Mouse (Mus musculus): ENCODE results near the gene Cdv3. TPM values are rescaled to one million over a fixed set of nuclear protein-coding genes. Genes with fewer than 3 reads are reported as not detected.

Gene Cdv3
- total RNA-seq, 2 experiments from 2014 or later = 85.8 to 93.4 TPM

DNA sequence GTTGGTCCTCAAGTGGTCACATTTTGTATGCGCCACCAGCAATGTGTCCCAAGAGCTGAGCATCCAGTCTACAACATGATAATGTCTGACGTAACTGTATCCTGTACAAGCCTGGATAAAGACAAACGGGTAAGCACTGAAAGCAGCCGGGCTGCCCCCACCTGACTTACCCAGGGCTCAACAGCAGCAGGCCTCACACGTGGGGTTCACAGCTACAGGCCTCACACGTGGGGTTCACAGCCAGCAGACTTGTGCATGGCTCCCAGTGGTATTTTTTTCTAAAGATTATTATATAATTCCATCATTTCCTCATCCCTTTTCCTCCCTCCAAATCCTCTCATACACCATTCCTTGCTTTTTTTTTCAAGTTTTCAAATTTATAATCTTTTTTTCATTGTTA, 55.8 kb downstream of the Cdv3 start:
- no peak for DNase-seq (ENCODE audit: low spot score in 2 of 2)
- intact Hi-C loops (cut with DNase I) = loop anchor here (10.0 kb wide), 1 partner anchor 675 kb away; no protein-coding TSS in a partner anchor

DNA sequence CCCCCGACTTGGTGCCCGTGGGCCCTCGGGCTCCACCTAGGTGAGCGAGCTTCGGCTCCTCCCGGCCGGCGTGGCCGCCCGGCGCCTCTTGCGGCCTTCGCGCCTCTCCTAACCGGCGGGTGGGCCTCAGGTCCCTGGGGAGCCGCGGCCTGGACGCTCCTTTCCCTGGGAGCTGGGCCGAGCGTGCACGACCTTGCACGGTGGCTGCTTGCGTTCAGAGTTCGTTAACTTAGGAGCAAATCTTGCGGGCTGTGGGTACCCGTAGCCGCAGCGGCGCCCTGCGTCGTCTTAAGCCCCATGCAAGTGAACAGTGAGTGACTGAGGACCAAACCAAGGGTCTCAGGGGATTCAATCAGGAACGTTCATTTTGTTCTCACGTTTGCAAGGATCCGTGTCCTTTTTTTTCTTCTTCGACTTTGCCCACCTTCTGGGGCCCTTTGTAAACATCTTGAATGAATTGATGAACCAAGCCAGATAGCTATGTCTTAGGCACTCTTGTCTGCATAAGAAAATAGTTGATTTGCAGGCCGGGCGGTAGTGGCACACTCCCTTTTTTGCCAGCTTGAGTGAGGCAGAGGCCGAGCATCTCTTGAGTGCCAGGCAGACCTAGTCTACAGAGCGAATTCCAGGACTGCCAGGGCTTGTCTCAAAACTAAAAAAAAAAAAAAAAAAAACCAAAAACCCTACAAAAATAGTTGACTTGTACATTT, 60.2 kb downstream of the Cdv3 start:
- DNase-seq (ENCODE audit: low spot score in 2 of 2) = peak; percentile 14 to 28

DNA sequence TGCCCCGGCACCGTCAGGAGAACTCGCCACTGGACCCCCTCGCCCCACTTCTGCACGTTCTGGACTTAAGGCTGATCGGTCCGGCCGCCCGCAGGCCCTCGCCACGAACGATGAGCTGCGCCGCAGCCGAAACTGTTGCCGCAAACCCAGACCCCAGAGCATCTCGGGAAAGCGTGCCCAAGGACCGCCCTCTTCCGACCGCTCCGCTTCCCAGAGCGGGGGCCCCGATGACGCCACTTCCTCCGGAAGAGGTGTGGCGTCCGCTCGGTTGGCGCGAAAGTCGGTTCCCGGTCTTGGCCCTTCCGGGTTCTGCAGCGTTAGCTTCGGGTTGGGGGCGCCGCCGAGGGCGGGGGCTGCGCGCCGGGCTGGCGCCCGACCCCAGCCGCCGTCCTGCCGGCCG, 60.7 kb downstream of the Cdv3 start, which contains the start of the genes 1300017J02Rik and Topbp1:
TSS of gene 1300017J02Rik (minus strand) at position 156 of the 400 bp plus-strand sequence.
TSS of gene Topbp1 (plus strand) at position 289 of the 400 bp plus-strand sequence.
- DNase-seq (ENCODE audit: low spot score in 2 of 2) = peak; percentile 90 to 91
- intact Hi-C loops (cut with DNase I) = loop anchor here (5.0 to 10.0 kb wide), 3 partner anchors 98 to 670 kb away; no protein-coding TSS in a partner anchor

More for the DNA sequence above, 60.2 kb downstream of the Cdv3 start:
- intact Hi-C loops (cut with DNase I) = loop anchor here (10.0 kb wide), 1 partner anchor 671 kb away; no protein-coding TSS in a partner anchor

Other genes with a start within 250 kb of the Cdv3 start
- 10 to 100 TPM; 18.1 to 18.5 TPM for gene Srprb, start 163.7 kb downstream of the Cdv3 start, total RNA-seq (2021)
- 1 to 10 TPM; 7.5 to 9.1 TPM for gene Gm20425, start 135.5 kb downstream of the Cdv3 start, total RNA-seq (2021)
- 10 to 100 TPM; 34.5 to 56.6 TPM for gene Trf, start 135.4 kb downstream of the Cdv3 start, total RNA-seq (2021)
- 1 to 10 TPM in 1 of 2 experiments, not detected in 1; 1.1 TPM for gene 1300017J02Rik, start 60.8 kb downstream of the Cdv3 start, total RNA-seq (2021)
- gene Topbp1, start 60.6 kb downstream of the Cdv3 start, total RNA-seq (2021) = 10 to 100 TPM; 18.7 to 18.8 TPM
- gene Bfsp2, start 114.6 kb upstream of the Cdv3 start, total RNA-seq (2021) = 1 to 10 TPM; 2.6 to 6.9 TPM